Mouse (Mus musculus) hindbrain, embryonic 16.5 days (tissue): Measurements from ENCODE around the gene 2310033P09Rik. TPM values are rescaled to one million over a fixed set of nuclear protein-coding genes. Genes with fewer than 3 reads are reported as not detected.
A peak's percentile ranks its signal among the peaks of the same experiment; 100 is the strongest.

Experiments
- ATAC-seq: fragments of 200-750 bp; cut with Nextera tagmentation; 2 replicates; pipeline ENCODE4 v1.8.0; 2017; ENCODE audit warnings: moderate TSS enrichment, moderate library complexity
- H3K27ac ChIP-seq: fragments of 300-500 bp; sonication (generic); 2 replicates; pipeline ENCODE4 v1.5.1; 2014; ENCODE audit warnings: low read depth, mild to moderate bottlenecking, control low read depth, low read length, moderate library complexity
- H3K27me3 ChIP-seq: fragments of 300-500 bp; sonication (generic); replicated peaks from 2 replicates; pipeline ENCODE4 v1.6.1; 2014; ENCODE audit warnings: low read length; ENCODE audit not compliant: control insufficient read depth, insufficient read depth
- H3K36me3 ChIP-seq: fragments of 300-500 bp; sonication (generic); 2 replicates; pipeline ENCODE4 v1.6.1; 2014; ENCODE audit warnings: mild to moderate bottlenecking, low read length, moderate library complexity, mixed read lengths; ENCODE audit not compliant: control insufficient read depth, insufficient read depth
- H3K4me1 ChIP-seq: fragments of 300-500 bp; sonication (generic); 2 replicates; pipeline ENCODE4 v1.6.1; 2014; ENCODE audit warnings: low read depth, low read length; ENCODE audit not compliant: control insufficient read depth, insufficient read depth
- H3K4me2 ChIP-seq: fragments of 300-500 bp; sonication (generic); 2 replicates; pipeline ENCODE4 v1.6.1; 2014; ENCODE audit warnings: mild to moderate bottlenecking, low read length, control low read depth, moderate library complexity
- H3K4me3 ChIP-seq: fragments of 300-500 bp; sonication (generic); 2 replicates; pipeline ENCODE4 v1.5.1; 2014; ENCODE audit warnings: mild to moderate bottlenecking, low read length, control low read depth, moderate library complexity
- H3K9ac ChIP-seq: fragments of 300-500 bp; sonication (generic); 2 replicates; pipeline ENCODE4 v1.6.1; 2014; ENCODE audit warnings: low read depth, mild to moderate bottlenecking, control low read depth, low read length, moderate library complexity
- H3K9me3 ChIP-seq: fragments of 300-500 bp; sonication (generic); 2 replicates; pipeline ENCODE4 v1.6.1; 2014; ENCODE audit warnings: mild to moderate bottlenecking, low read length, moderate library complexity; ENCODE audit not compliant: control insufficient read depth
- WGBS: fragments of 180-500 bp; shearing (Covaris S2); extraction: QIAGEN DNeasy Blood & Tissue Kit; methylation state at CpG from one replicate; pipeline ENCODE4 v1.1.7; 2014; 5-methylcytosine and 5-hydroxymethylcytosine counted together
- polyA plus RNA-seq: library from polyadenylated mRNA; unstranded; fragments of >200 nt; fragmentation: Nextera tagmentation; extraction: Ambion mirVana; gene quantifications from 2 replicates; pipeline ENCODE4 v1.2.1, GENCODE M21; 2015

Gene 2310033P09Rik
- polyA plus RNA-seq = 26.8 and 27.6 TPM in 2 replicates

DNA sequence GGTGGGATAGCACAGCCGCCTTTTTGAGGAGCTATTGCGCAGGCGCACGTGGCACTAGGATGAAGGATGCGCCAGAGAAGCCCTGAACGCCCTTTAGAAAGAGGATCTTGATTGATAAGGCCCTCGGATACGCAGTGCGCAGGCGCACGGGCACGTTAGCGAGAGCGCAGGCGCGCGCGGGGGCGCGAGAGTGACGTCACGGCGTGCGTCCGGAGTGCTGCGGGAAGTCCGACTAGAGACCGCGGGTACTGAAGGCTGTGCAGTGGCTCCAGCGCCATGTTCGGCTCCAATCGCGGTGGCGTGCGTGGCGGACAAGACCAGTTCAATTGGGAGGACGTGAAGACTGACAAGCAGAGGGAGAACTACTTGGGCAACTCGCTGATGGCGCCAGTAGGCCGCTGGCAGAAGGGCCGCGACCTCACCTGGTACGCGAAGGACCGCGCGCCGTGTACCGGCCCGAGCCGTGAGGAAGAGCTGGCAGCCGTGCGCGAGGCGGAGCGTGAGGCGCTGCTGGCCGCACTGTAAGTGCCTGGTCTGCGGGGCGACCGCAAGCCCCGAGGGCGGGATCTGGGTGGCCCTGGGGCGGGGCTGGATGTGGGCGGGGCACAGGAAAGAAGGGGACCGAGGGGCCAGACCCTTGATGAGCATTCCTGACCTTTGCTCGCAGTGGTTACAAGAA, at the start of gene 2310033P09Rik:
Gene 2310033P09Rik (plus strand): TSS at position 169 of the 679 bp plus-strand sequence.
- ATAC-seq = peak; percentile 92
- peaks cover 22% of the 10 kb centered on the region for H3K4me1 ChIP-seq
- H3K27ac ChIP-seq = peak within 1 kb of the TSS; percentile 89
- under 1% methylated on average over 66 of the region's 67 CpGs for WGBS
- no peaks in the 10 kb centered on the region for H3K27me3 ChIP-seq
- H3K9ac ChIP-seq = peak within 1 kb of the TSS; percentile 86
- H3K4me2 ChIP-seq = peak within 1 kb of the TSS; percentile 90
- peaks cover 24% of the 10 kb centered on the region for H3K36me3 ChIP-seq
- no peaks in the 10 kb centered on the region for H3K9me3 ChIP-seq
- peak within 1 kb of the TSS; percentile 87 for H3K4me3 ChIP-seq

DNA sequence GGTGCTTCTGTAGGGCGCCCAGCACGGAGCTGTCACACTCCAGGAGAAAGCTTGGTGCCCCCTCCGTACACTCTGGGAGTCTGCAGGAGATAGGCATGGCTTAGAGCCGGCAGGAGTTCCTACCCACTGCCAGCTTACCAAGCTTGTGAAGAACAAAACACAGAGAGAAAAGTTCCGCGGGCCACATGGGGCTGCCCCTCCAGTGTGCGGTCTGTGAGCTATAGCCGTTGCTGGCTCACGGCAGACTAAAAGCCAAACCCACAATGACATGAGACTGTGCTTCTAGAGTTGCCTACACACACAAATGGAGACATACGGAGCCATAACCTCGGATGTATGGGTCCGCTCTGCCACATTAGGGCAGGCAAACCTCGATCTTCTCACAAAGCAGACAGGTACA, 49.0 kb upstream of the 2310033P09Rik start:
- ATAC-seq = no peak
- WGBS = 91% methylated on average over 13 of the region's 13 CpGs
- Histone ChIP-seq H3K9ac (no peak overlapping the region), H3K4me3 (no peak overlapping the region), H3K4me2 (no peak overlapping the region), H3K4me1 (peaks cover 15% of the 10 kb centered on the region), H3K36me3 (peaks cover 12% of the 10 kb centered on the region; the same call in 1 of the 2 replicates), H3K27ac (no peak overlapping the region), H3K9me3 (no peaks in the 10 kb centered on the region), H3K27me3 (no peaks in the 10 kb centered on the region)

DNA sequence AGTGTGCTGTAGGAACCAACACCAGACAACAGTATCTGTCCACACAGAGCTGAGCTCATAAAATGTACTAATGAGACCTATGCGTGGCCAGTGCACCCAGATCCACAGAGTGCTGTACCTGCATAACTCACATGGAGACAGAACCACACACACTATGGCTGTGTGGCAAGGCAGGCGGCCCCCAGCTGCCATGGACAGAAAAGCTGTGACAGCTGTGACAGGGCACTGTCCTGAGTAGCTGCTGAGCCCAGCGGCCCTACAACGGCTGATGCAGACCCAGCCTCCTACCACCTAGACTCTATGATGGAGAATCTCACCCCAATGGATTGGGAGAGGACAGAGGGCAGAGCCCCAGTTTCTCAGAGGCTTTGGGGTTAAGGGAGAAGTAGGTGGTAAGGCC, 48.6 kb upstream of the 2310033P09Rik start:
- ATAC-seq = no peak
- Histone ChIP-seq H3K9me3 (no peaks in the 10 kb centered on the region), H3K36me3 (peaks cover 12% of the 10 kb centered on the region; the same call in 1 of the 2 replicates), H3K4me2 (no peak overlapping the region), H3K4me1 (peaks cover 17% of the 10 kb centered on the region), H3K27me3 (no peaks in the 10 kb centered on the region), H3K9ac (no peak overlapping the region), H3K4me3 (no peak overlapping the region), H3K27ac (no peak overlapping the region)
- 79% methylated on average over 4 of the region's 4 CpGs for WGBS

DNA sequence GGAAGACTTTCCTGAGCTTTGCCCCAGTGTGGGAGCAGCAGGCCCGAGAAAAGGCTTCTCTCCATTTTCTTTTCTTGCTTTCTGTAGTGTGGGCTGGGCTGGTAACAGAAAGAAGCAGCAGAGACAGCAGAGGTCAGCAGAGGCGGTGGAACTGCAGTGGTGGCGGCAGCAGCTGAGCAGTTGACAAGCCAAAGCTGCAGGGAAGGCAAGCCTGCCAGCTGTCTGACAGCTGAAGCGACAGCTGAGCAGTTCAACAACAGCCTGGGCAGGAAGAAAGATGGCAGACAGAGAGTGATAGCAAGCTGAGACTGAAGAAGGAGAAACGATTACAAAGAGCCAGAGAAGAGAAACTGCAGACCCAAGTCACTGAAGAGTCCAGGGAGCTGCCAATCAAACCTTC, 46.7 kb upstream of the 2310033P09Rik start:
- no peak for ATAC-seq
- H3K4me2 ChIP-seq = no peak overlapping the region
- H3K9ac ChIP-seq = no peak overlapping the region
- WGBS = 70% methylated on average over 5 of the region's 5 CpGs
- H3K9me3 ChIP-seq = no peaks in the 10 kb centered on the region
- no peak overlapping the region for H3K4me3 ChIP-seq
- no peak overlapping the region for H3K27ac ChIP-seq
- no peaks in the 10 kb centered on the region for H3K27me3 ChIP-seq
- H3K36me3 ChIP-seq = peaks cover 8% of the 10 kb centered on the region; the same call in 1 of the 2 replicates
- peaks cover 17% of the 10 kb centered on the region for H3K4me1 ChIP-seq

DNA sequence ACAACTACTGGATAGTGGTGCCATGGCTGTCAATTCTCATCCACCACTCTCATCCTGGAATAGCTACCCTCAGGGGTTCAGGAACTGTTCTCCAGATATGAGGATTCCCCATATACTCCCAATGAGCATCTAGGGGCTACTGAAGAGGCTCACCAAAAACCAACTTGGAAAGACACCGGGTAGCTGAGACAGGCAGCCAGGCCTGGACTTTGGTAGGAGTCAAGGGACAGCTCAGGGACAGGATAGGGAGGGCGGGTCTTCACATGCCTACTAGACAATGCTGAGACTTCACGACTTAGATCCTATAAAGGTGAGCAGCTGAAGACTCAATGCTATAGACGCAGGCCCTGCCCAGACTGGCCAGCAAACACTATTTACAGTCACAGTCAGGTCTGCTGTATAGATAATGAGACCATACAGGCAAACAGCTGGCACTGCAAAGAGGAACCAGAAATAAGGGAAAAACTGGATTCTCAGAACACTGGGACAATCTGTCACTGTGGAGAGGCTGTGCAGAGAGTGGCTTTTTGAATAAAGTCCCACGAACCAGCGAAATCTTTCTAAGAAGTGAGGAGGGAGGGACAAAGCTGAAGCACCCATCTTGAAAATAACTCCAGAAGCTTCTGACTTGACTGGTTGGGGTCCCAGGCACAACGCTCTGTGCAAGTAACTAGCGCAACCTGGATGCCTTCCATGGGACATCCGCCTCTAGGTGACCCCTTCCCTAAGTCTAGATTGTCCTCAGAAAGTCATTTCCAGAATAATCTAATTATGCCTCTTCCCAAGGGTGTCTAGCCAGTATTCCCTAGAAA, 45.5 kb upstream of the 2310033P09Rik start:
- no peak; the same call in 1 of the 2 replicates for ATAC-seq
- Histone ChIP-seq H3K4me1 (peaks cover 17% of the 10 kb centered on the region), H3K4me3 (peak overlapping the region; percentile 80), H3K9me3 (no peaks in the 10 kb centered on the region), H3K27ac (peak overlapping the region; percentile 100), H3K4me2 (peak overlapping the region; percentile 87), H3K36me3 (peaks cover 8% of the 10 kb centered on the region; the same call in 1 of the 2 replicates), H3K9ac (peak overlapping the region; percentile 59), H3K27me3 (no peaks in the 10 kb centered on the region)
- 52% methylated on average over 9 of the region's 9 CpGs for WGBS

DNA sequence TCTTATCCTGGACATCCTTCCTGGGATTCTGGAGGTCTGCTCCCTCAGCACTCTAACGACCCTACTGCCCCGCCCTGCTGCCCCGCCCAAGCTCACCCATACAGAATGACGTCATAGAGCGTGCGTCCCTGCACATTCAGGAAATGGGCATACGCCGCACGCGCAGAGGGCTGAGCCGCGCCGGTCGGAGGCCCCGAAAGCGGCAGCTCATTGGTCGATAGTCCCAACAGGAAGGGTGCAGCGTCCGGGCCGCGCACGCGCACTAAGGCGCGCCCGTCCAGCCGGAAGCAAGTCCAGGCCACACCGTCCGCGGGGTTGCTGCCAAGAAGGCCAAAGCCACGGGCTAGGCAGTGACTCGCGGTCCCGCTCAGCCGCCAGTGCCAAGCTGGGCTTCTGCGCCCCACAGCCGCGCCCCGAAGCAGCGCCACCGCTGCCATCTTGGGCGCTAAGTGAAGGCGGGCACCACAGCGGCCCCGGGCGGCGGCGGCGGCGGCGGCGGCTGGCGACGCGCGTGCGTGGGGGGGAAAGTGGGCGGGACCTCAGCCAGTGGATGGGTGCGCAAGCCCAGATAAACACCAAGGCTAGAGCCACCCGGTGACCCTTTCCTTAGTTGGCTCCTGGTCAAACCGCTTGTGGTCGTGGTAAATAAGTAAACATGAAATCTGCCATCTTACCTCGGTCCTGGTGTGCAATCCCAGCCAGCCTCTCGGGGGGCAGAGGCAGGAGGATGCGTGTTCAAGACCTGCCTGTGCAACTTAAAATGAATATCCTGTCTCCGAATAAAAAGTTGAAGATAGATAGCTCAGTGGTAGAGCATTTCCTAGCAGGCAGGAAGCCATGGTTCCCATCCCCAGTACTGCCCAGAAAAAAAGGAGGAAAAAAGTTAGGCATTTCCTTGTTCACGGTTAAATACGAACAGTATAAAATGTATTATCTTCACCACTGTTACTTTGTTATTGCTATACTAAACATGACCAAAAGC, 44.6 kb upstream of the 2310033P09Rik start, which contains the start of gene Iba57:
Gene Iba57 (minus strand): TSS at position 485 of the 982 bp plus-strand sequence.
- WGBS = 4% methylated on average over 45 of the region's 68 CpGs
- Histone ChIP-seq H3K36me3 (no peaks in the 10 kb centered on the region), H3K4me1 (peaks cover 17% of the 10 kb centered on the region), H3K9ac (peak within 1 kb of the TSS; percentile 98), H3K27me3 (no peaks in the 10 kb centered on the region), H3K4me2 (peak within 1 kb of the TSS; percentile 87), H3K27ac (peak within 1 kb of the TSS; percentile 100), H3K4me3 (peak within 1 kb of the TSS; percentile 80), H3K9me3 (no peaks in the 10 kb centered on the region)
- peak; percentile 99 for ATAC-seq

DNA sequence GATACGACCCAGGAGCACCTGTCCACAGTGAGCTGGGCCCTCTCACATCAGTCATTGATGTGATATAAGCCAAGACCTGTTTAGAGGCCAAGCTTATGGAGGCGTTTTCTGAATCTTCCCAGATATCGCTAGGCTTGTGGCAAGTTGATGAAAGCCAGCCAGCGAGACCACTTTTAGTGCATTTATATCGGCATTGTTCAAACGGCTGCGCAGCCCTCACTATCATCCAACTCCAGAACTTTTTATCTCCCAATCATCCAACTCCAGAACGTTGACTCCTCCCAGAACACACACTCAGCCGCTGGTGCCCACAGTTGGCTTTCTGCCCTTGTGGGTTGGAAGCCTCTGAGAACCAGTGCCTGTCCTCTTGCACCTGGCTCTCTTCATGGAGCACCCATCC, 43.7 kb upstream of the 2310033P09Rik start:
- ATAC-seq = no peak
- Histone ChIP-seq H3K36me3 (no peaks in the 10 kb centered on the region), H3K9ac (no peak overlapping the region; the same call in 1 of the 2 replicates), H3K4me1 (peaks cover 17% of the 10 kb centered on the region), H3K4me3 (no peak overlapping the region; the same call in 1 of the 2 replicates), H3K9me3 (no peaks in the 10 kb centered on the region), H3K27me3 (no peaks in the 10 kb centered on the region), H3K27ac (peak overlapping the region; percentile 100), H3K4me2 (peak overlapping the region; percentile 87)
- 87% methylated on average over 9 of the region's 9 CpGs for WGBS

DNA sequence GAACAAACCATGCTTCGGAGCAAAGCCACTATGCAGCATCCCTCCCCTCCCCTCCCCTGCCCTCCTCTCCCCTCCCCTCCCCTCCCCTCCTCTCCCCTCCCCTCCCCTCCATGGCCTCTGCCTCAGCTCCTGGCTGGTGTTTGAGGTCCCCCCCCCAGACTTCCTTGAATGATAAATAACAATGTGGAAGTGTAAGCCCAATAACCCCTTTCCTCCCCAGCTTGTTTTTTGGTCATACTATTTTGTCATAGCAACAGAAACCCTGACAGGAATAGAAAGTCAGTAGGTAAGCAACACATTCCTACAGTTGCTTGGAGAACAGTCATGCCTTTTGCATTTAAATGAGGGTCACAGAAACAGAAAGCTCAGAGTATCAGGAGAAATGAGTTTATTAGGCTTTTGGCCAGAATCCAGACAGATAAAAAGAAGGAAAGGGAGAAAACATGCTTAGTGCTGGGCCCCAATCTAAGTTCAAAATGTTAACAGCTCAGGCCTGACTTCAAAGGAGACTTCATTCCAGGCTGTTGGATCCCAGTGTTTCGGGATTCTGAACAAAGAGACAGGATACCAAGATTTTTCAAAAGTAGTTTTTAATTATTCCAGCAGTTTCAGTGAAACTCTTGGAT, 42.4 kb upstream of the 2310033P09Rik start:
- Histone ChIP-seq H3K4me1 (peaks cover 17% of the 10 kb centered on the region), H3K36me3 (no peaks in the 10 kb centered on the region), H3K9ac (no peak overlapping the region), H3K4me2 (no peak overlapping the region), H3K4me3 (no peak overlapping the region), H3K27ac (no peak overlapping the region), H3K27me3 (no peaks in the 10 kb centered on the region), H3K9me3 (no peaks in the 10 kb centered on the region)
- ATAC-seq = no peak
- 30% methylated on average over 2 of the region's 2 CpGs for WGBS
